Mouse (Mus musculus): ENCODE measurements around the gene Sema3e. TPM values are rescaled to one million over a fixed set of nuclear protein-coding genes. Genes with fewer than 3 reads are reported as not detected.

The Sema3e gene
- polyA plus RNA-seq, 1 experiment from 2014 or later: 25.4 TPM

Other genes with a start within 250 kb of the Sema3e start
- gene Speer3, start 233.7 kb upstream of the Sema3e start, polyA plus RNA-seq (2015; fragmentation: Nextera tagmentation; extraction: Ambion mirVana): not detected in 2 replicates

All from lung, embryonic 16.5 days (tissue).